Mouse (Mus musculus) hindbrain, embryonic 12.5 days (tissue): ENCODE measurements around the gene Gm5678. TPM values are rescaled to one million over a fixed set of nuclear protein-coding genes. Genes with fewer than 3 reads are reported as not detected.

ENCODE experiments used
- ATAC-seq: fragments of 200-750 bp; cut with Nextera tagmentation; 2 replicates; pipeline ENCODE4 v1.8.0; 2017; ENCODE audit warnings: moderate TSS enrichment; ENCODE audit not compliant: low FRiP score
- H3K27ac ChIP-seq: fragments of 300-500 bp; sonication (generic); 2 replicates; pipeline ENCODE4 v1.5.1; 2016; ENCODE audit warnings: mild to moderate bottlenecking
- H3K27me3 ChIP-seq: fragments of 300-500 bp; sonication (generic); 2 replicates; pipeline ENCODE4 v1.6.1; 2016; ENCODE audit warnings: mild to moderate bottlenecking
- H3K36me3 ChIP-seq: fragments of 300-500 bp; sonication (generic); 2 replicates; pipeline ENCODE4 v1.6.1; 2016; ENCODE audit warnings: mild to moderate bottlenecking
- H3K4me1 ChIP-seq: fragments of 300-500 bp; sonication (generic); 2 replicates; pipeline ENCODE4 v1.6.1; 2016
- H3K4me2 ChIP-seq: fragments of 300-500 bp; sonication (generic); replicated peaks from 2 replicates; pipeline ENCODE4 v1.6.1; 2016; ENCODE audit warnings: mild to moderate bottlenecking
- H3K4me3 ChIP-seq: fragments of 300-500 bp; sonication (generic); 2 replicates; pipeline ENCODE4 v1.5.1; 2016; ENCODE audit warnings: mild to moderate bottlenecking
- H3K9ac ChIP-seq: fragments of 300-500 bp; sonication (generic); 2 replicates; pipeline ENCODE4 v1.6.1; 2016; ENCODE audit warnings: mild to moderate bottlenecking, moderate library complexity
- H3K9me3 ChIP-seq: fragments of 300-500 bp; sonication (generic); replicated peaks from 2 replicates; pipeline ENCODE4 v1.6.1; 2016; ENCODE audit warnings: mild to moderate bottlenecking
- WGBS: fragments of 180-500 bp; shearing (Covaris S2); methylation state at CpG from one replicate; pipeline ENCODE4 v1.1.7; 2016; 5-methylcytosine and 5-hydroxymethylcytosine counted together
- polyA plus RNA-seq: library from polyadenylated mRNA; unstranded; fragments of >200 nt; fragmentation: Nextera tagmentation; extraction: Ambion mirVana; gene quantifications from 2 replicates; pipeline ENCODE4 v1.2.1, GENCODE M21; 2016

The Gm5678 gene
- polyA plus RNA-seq, 1 experiment from 2014 or later = not detected

DNA sequence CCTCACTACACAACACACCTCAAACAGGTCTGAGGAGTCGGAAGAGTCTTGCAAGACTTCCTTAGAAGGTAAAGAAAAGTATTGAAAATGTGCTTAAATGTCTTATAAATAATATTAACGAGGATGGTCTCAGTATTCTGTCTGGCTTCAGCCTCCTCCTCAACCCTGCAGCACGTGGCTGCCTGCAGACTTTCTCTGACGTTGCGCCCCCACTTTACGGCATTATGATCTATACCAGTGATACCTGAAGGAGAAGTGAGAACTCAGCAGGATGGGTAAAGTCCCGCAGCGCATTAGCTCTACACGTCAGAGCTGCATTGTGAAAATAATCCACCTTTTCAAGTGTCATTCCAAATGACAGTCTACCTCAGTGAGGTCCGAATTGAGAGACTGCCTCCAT is 33.4 kb upstream of the Gm5678 start:
- no peak for ATAC-seq

DNA sequence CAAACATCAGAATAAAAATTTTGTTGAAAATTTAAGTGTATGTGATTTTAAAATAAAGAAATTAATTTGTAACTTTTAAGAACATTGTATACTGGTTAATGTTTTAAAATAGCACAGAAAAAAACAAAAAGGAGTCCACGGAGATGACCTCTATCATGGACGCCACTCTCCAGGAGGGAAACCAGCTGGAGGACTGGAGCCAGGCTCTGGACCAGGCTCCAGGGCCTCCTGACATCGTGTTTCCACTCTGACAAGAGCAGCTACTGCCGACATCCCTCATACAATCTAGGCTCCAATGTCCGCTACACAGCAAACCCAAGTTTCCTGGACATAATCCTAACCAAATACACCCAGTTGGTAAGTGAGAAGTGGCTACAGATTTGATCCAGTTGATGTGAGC is 32.1 kb upstream of the Gm5678 start:
- Histone ChIP-seq H3K9me3 (no peaks in the 10 kb centered on the region), H3K4me3 (no peak overlapping the region), H3K27me3 (no peaks in the 10 kb centered on the region), H3K27ac (no peak overlapping the region), H3K4me2 (no peak overlapping the region), H3K36me3 (peaks cover 48% of the 10 kb centered on the region), H3K4me1 (no peaks in the 10 kb centered on the region), H3K9ac (no peak overlapping the region)
- ATAC-seq = no peak
- 87% methylated on average over 5 of the region's 5 CpGs for WGBS

More for the DNA sequence above, 33.4 kb upstream of the Gm5678 start:
- H3K4me3 ChIP-seq = no peak overlapping the region
- H3K27me3 ChIP-seq = no peaks in the 10 kb centered on the region
- H3K36me3 ChIP-seq = peaks cover 61% of the 10 kb centered on the region
- no peaks in the 10 kb centered on the region for H3K9me3 ChIP-seq
- H3K4me1 ChIP-seq = no peaks in the 10 kb centered on the region
- 95% methylated on average over 10 of the region's 10 CpGs for WGBS
- H3K4me2 ChIP-seq = no peak overlapping the region
- H3K9ac ChIP-seq = no peak overlapping the region
- no peak overlapping the region for H3K27ac ChIP-seq

GRCm38 (mm10) chr16:93596807-93597206 is 31.1 kb upstream of the Gm5678 start:
- no peak for ATAC-seq
- no peak overlapping the region for H3K4me2 ChIP-seq
- WGBS = 94% methylated on average over 7 of the region's 7 CpGs
- H3K4me1 ChIP-seq = no peaks in the 10 kb centered on the region
- H3K9ac ChIP-seq = no peak overlapping the region
- H3K27me3 ChIP-seq = no peaks in the 10 kb centered on the region
- H3K36me3 ChIP-seq = peaks cover 44% of the 10 kb centered on the region
- no peaks in the 10 kb centered on the region for H3K9me3 ChIP-seq
- H3K4me3 ChIP-seq = no peak overlapping the region
- no peak overlapping the region for H3K27ac ChIP-seq

DNA sequence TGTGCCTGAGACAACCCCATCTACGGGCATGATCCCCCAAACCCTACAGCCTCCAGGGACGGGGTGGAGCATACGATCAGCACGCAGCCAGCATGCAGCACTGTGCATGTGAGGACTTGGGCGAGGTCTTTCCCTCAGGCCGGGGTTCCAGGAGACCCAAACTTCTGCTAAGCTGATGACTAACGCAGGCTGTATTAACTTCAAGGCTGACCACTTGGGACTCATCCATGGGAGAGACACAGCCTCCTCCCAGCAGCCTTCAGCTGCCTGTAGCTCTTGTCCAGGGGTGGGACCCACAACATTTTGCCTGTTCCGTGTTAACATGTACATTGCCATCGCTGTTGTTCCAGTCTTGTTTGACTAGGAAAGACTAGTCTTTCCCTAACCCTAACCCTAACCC is 30.3 kb upstream of the Gm5678 start:
- Histone ChIP-seq H3K27ac (no peak overlapping the region), H3K36me3 (peaks cover 44% of the 10 kb centered on the region)

GRCm38 (mm10) chr16:93599461-93599860 is 28.4 kb upstream of the Gm5678 start:
- WGBS = 91% methylated on average over 6 of the region's 6 CpGs

More for the DNA sequence above, 30.3 kb upstream of the Gm5678 start:
- ATAC-seq = no peak
- H3K4me3 ChIP-seq = no peak overlapping the region
- no peaks in the 10 kb centered on the region for H3K4me1 ChIP-seq
- no peaks in the 10 kb centered on the region for H3K9me3 ChIP-seq
- H3K27me3 ChIP-seq = no peaks in the 10 kb centered on the region
- 90% methylated on average over 9 of the region's 9 CpGs for WGBS
- H3K9ac ChIP-seq = no peak overlapping the region
- no peak overlapping the region for H3K4me2 ChIP-seq

DNA sequence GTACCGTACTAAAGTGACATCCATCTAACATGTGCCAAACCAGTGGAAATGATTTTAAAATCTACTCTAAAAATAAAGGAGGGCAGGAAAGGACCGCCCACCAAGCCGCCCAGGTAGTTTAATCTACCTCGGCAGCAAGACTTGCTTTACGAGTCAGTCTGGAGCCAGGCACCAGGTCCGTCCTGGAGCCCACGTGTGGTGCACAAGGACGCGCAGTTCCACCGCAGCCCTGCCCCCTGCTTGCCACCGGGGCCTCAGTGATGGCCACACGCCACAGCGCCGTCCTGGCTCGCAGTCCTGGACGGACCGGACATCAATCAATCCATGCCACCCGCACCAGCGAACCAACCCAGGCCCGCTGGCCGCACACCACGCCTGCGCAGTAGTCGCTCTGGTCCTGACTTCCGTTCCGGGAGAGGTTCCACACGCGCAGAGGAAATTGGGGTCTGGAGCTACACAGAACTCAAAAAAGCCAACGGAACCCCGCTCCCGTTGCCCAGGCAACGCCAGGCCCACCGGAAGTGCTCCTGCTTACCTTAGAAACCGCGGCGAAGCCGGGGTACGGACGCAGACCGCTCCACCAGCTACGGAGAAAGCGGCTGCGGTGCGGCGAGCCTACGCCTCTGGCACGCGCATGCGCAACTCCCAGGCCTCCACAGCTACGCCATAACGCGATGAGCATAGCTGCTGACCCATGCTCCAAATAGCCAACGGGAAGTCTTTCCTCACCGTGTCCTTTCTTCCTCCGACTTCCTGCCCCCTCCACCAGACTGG is 24.3 kb upstream of the Gm5678 start, which contains the start of gene Setd4:
Gene Setd4, minus strand, starts transcription at position 625 of the 774 bp plus-strand sequence.
- H3K36me3 ChIP-seq = no peaks in the 10 kb centered on the region
- no peaks in the 10 kb centered on the region; the same call in 1 of the 2 replicates for H3K27me3 ChIP-seq
- peak within 1 kb of the TSS; percentile 81 for H3K4me2 ChIP-seq
- peaks cover 18% of the 10 kb centered on the region for H3K4me1 ChIP-seq
- 2% methylated on average over 55 of the region's 55 CpGs for WGBS
- peak; percentile 91 for ATAC-seq
- peak within 1 kb of the TSS; percentile 53 for H3K4me3 ChIP-seq
- H3K9ac ChIP-seq = peak within 1 kb of the TSS; percentile 70
- H3K9me3 ChIP-seq = no peaks in the 10 kb centered on the region
- H3K27ac ChIP-seq = peak within 1 kb of the TSS; percentile 92

More at GRCm38 (mm10) chr16:93599461-93599860, 28.4 kb upstream of the Gm5678 start:
- Histone ChIP-seq H3K36me3 (peaks cover 32% of the 10 kb centered on the region), H3K27ac (no peak overlapping the region), H3K27me3 (no peaks in the 10 kb centered on the region), H3K4me3 (no peak overlapping the region), H3K4me2 (no peak overlapping the region), H3K9me3 (no peaks in the 10 kb centered on the region), H3K4me1 (peaks cover 4% of the 10 kb centered on the region; the same call in 1 of the 2 replicates), H3K9ac (no peak overlapping the region)
- ATAC-seq = no peak

DNA sequence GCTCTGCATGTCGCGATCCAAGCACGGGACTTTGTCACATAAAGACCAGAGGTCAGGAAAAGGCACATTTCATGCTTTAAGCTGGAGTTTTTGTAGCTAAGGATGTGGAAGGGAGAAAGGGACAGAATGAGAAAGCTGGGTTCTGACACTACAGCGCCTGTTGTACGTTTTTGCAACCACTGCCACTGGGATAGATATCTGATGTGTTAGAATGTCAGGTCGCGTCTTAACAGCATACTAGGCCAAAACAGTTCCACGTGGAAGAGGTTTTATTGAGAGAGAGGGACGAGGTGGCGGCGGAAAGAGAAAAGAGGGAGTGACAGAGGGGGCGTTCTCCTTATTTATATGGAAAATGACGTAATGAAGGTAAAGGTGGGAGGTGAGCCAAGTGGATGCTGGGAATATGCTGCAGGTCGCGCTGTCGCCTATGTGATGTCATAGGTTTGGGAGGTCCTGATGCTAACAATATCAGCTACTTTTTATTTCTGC is 23.4 kb upstream of the Gm5678 start:
- Histone ChIP-seq H3K9ac (peak overlapping the region; percentile 70), H3K4me3 (peak overlapping the region; percentile 53), H3K9me3 (no peaks in the 10 kb centered on the region), H3K4me1 (peaks cover 26% of the 10 kb centered on the region), H3K27me3 (no peaks in the 10 kb centered on the region; the same call in 1 of the 2 replicates), H3K36me3 (no peaks in the 10 kb centered on the region), H3K4me2 (peak overlapping the region; percentile 81), H3K27ac (peak overlapping the region; percentile 92)
- 5% methylated on average over 16 of the region's 16 CpGs for WGBS
- ATAC-seq = no peak

DNA sequence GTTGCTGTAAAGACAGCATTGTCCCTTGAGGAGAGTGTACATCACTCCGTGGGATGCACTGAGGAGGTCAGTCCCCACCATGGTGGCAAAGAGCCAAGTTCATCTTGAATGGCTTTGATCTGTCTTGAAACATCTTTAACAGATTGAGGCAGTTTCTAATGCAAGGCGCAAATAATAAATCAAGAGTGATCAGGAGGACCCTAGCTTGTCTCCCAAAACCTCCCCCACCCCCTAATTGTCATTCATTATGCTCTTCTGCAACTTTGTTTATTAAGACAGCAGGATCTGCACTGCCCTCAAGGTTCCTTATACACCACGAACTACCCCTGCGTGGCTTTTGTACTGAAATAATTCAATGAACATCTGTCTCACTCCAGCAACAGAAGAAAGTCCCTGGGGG is 22.3 kb upstream of the Gm5678 start, which contains the start of gene Cbr1:
Gene Cbr1, plus strand, starts transcription at position 301 of the 400 bp plus-strand sequence.
- Histone ChIP-seq H3K4me1 (peaks cover 26% of the 10 kb centered on the region), H3K27ac (peak within 1 kb of the TSS; percentile 92; the same call in 1 of the 2 replicates), H3K27me3 (no peaks in the 10 kb centered on the region; the same call in 1 of the 2 replicates), H3K9ac (peak within 1 kb of the TSS; percentile 70; the same call in 1 of the 2 replicates), H3K4me3 (peak within 1 kb of the TSS; percentile 53), H3K36me3 (peaks cover 8% of the 10 kb centered on the region; the same call in 1 of the 2 replicates), H3K4me2 (peak within 1 kb of the TSS; percentile 81), H3K9me3 (no peaks in the 10 kb centered on the region)
- WGBS = 63% methylated on average over 4 of the region's 4 CpGs
- ATAC-seq = no peak

- no peak overlapping the region for H3K9ac ChIP-seq
- ATAC-seq = no peak
- no peaks in the 10 kb centered on the region; the same call in 1 of the 2 replicates for H3K27me3 ChIP-seq
- no peaks in the 10 kb centered on the region for H3K9me3 ChIP-seq
- no peak overlapping the region for H3K27ac ChIP-seq
- WGBS = 86% methylated on average over 7 of the region's 7 CpGs
- peaks cover 14% of the 10 kb centered on the region for H3K36me3 ChIP-seq
- H3K4me1 ChIP-seq = peaks cover 26% of the 10 kb centered on the region
- no peak overlapping the region for H3K4me3 ChIP-seq
- H3K4me2 ChIP-seq = no peak overlapping the region
Observed at GRCm38 (mm10) chr16:93606146-93606545, 21.8 kb upstream of the Gm5678 start.

GRCm38 (mm10) chr16:93607669-93608101 is 20.2 kb upstream of the Gm5678 start:
- H3K9ac ChIP-seq = peak overlapping the region; percentile 78
- WGBS = under 1% methylated on average over 32 of the region's 32 CpGs
- peak overlapping the region; percentile 70 for H3K4me3 ChIP-seq
- no peaks in the 10 kb centered on the region for H3K9me3 ChIP-seq
- H3K4me1 ChIP-seq = peaks cover 26% of the 10 kb centered on the region
- H3K27me3 ChIP-seq = no peaks in the 10 kb centered on the region; the same call in 1 of the 2 replicates
- peak; percentile 33; the same call in 1 of the 2 replicates for ATAC-seq
- peak overlapping the region; percentile 82 for H3K27ac ChIP-seq
- H3K4me2 ChIP-seq = peak overlapping the region; percentile 76
- H3K36me3 ChIP-seq = peaks cover 23% of the 10 kb centered on the region

DNA sequence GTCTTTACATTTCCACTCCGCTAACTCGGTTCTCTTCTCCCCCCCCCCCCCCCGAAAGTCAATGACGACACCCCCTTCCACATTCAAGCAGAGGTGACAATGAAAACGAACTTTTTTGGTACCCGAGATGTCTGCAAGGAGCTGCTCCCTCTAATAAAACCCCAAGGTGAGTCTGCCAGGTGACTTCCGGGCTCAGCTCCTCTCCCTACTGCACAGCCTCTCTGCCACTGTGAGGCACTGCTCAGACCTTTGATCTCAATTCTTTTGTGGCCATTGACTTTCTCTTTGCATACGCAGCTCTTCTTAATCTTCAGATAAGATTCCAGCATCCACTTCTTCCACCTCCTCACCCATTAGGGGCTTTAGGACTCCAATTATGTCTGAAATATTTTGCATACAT is 19.2 kb upstream of the Gm5678 start:
- peaks cover 26% of the 10 kb centered on the region for H3K4me1 ChIP-seq
- H3K4me3 ChIP-seq = peak overlapping the region; percentile 70
- H3K27me3 ChIP-seq = no peaks in the 10 kb centered on the region; the same call in 1 of the 2 replicates
- H3K27ac ChIP-seq = no peak overlapping the region
- peak overlapping the region; percentile 76 for H3K4me2 ChIP-seq
- H3K9ac ChIP-seq = peak overlapping the region; percentile 78; the same call in 1 of the 2 replicates
- H3K9me3 ChIP-seq = no peaks in the 10 kb centered on the region
- peaks cover 23% of the 10 kb centered on the region for H3K36me3 ChIP-seq
- WGBS = 76% methylated on average over 8 of the region's 8 CpGs
- no peak for ATAC-seq

- no peak for ATAC-seq
- Histone ChIP-seq H3K4me1 (peaks cover 18% of the 10 kb centered on the region), H3K27ac (no peak overlapping the region), H3K9me3 (no peaks in the 10 kb centered on the region), H3K9ac (no peak overlapping the region), H3K36me3 (peaks cover 23% of the 10 kb centered on the region), H3K4me3 (no peak overlapping the region), H3K27me3 (no peaks in the 10 kb centered on the region; the same call in 1 of the 2 replicates), H3K4me2 (no peak overlapping the region)
- whole genome bisulfite sequencing = 96% methylated on average over 4 of the region's 4 CpGs
Observed at GRCm38 (mm10) chr16:93609796-93610195, 18.1 kb upstream of the Gm5678 start.
